Mouse (Mus musculus) E14TG2a.4 (cell line): ENCODE results near the gene Bmp2.

Source experiments
- CTCF ChIP-seq: conservative IDR thresholded peaks from 2 replicates; pipeline ENCODE4 v1.5.1; 2014; ENCODE audit warnings: low read length
- POU5F1 ChIP-seq: IDR thresholded peaks from 2 replicates; pipeline ENCODE4 v1.6.1; 2014; ENCODE audit warnings: low read length, borderline replicate concordance

- TF ChIP-seq CTCF: no peak
- TF ChIP-seq POU5F1: no peak
These were observed 39.8 kb downstream of the Bmp2 start for GRCm38 (mm10) chr2:133591562-133592255.
